Mouse (Mus musculus) MEL (cell line): ENCODE results near the gene Isx.

Experiments
- CTCF ChIP-seq, 3 experiments: IDR thresholded peaks in 2 of 3; conservative IDR thresholded peaks in 1 of 3; 2 replicates each; pipeline ENCODE4 v1.5.1; 2011 to 2012; ENCODE audit warnings: low read length in 3 of 3, low read depth in 2 of 3, mild to moderate bottlenecking in 2 of 3, improper control_type of control experiment in 1 of 3, inconsistent platforms in 1 of 3, mixed read lengths in 1 of 3, moderate library complexity in 1 of 3; ENCODE audit not compliant: control insufficient read depth in 1 of 3, insufficient read depth in 1 of 3, poor library complexity in 1 of 3, severe bottlenecking in 1 of 3
- EP300 ChIP-seq, 2 experiments: IDR thresholded peaks; 2 replicates each; pipeline ENCODE4 v1.6.1; 2011; ENCODE audit warnings: improper control_type of control experiment in 2 of 2, low read length in 2 of 2, low read depth in 1 of 2, mild to moderate bottlenecking in 1 of 2
- ETS1 ChIP-seq: IDR thresholded peaks from 2 replicates; pipeline ENCODE4 v1.6.1; 2012; ENCODE audit warnings: low read depth, mild to moderate bottlenecking, inconsistent platforms, low read length, improper control_type of control experiment, moderate library complexity
- GABPA ChIP-seq: IDR thresholded peaks from 2 replicates; pipeline ENCODE4 v1.6.1; 2012; ENCODE audit warnings: low read depth, mild to moderate bottlenecking, inconsistent platforms, low read length, improper control_type of control experiment, moderate library complexity
- KAT2A ChIP-seq: conservative IDR thresholded peaks from 2 replicates; pipeline ENCODE4 v1.6.1; 2012; ENCODE audit warnings: low read depth, low read length, improper control_type of control experiment, inconsistent platforms
- MEF2A ChIP-seq: IDR thresholded peaks from 2 replicates; pipeline ENCODE4 v1.6.1; 2014; ENCODE audit warnings: low read depth, mild to moderate bottlenecking, inconsistent platforms, low read length, improper control_type of control experiment; ENCODE audit not compliant: poor library complexity, insufficient replicate concordance, severe bottlenecking; ENCODE audit errors: extremely low read depth
- MXI1 ChIP-seq: IDR thresholded peaks from 2 replicates; pipeline ENCODE4 v1.6.1; 2011; ENCODE audit warnings: mild to moderate bottlenecking, low read depth, low read length, improper control_type of control experiment
- POLR2A ChIP-seq, 2 experiments: IDR thresholded peaks; 2 replicates each; pipeline ENCODE4 v1.6.1; 2011 to 2012; ENCODE audit warnings: low read length in 2 of 2, mild to moderate bottlenecking in 2 of 2, control low read depth in 1 of 2, improper control_type of control experiment in 1 of 2, low read depth in 1 of 2, moderate library complexity in 1 of 2; ENCODE audit not compliant: control insufficient read depth in 1 of 2, insufficient read depth in 1 of 2, poor library complexity in 1 of 2
- POLR2AphosphoS2 ChIP-seq: IDR thresholded peaks from 2 replicates; pipeline ENCODE4 v1.6.1; 2011; ENCODE audit warnings: low read length, improper control_type of control experiment
- RAD21 ChIP-seq: IDR thresholded peaks from 2 replicates; pipeline ENCODE4 v1.6.1; 2011; ENCODE audit warnings: mild to moderate bottlenecking, low read depth, low read length, improper control_type of control experiment
- RCOR1 ChIP-seq: IDR thresholded peaks from 2 replicates; pipeline ENCODE4 v1.6.1; 2012; ENCODE audit warnings: low read depth, mild to moderate bottlenecking, inconsistent platforms, low read length, improper control_type of control experiment
- TBP ChIP-seq: IDR thresholded peaks from 2 replicates; pipeline ENCODE4 v1.8.0; 2011; ENCODE audit warnings: low read depth, low read length, improper control_type of control experiment
- TCF12 ChIP-seq: IDR thresholded peaks from 2 replicates; pipeline ENCODE4 v1.6.1; 2014; ENCODE audit warnings: low read depth, mild to moderate bottlenecking, inconsistent platforms, low read length, improper control_type of control experiment, moderate library complexity
- ZNF384 ChIP-seq: IDR thresholded peaks from 2 replicates; pipeline ENCODE4 v1.6.1; 2012; ENCODE audit warnings: low read depth, mild to moderate bottlenecking, inconsistent platforms, low read length, improper control_type of control experiment

- no peak for TF ChIP-seq EP300 (IDR thresholded peaks at IDR 0.05; ENCODE audit: low read depth in 1 of 2, low read length in 2 of 2)
- TF ChIP-seq TBP = no peak
- TF ChIP-seq CTCF (IDR thresholded peaks at IDR 0.05 in 2 of 3, conservative IDR thresholded peaks at IDR 0.05 in 1 of 3; ENCODE audit: control insufficient read depth in 1 of 3, insufficient read depth in 1 of 3, low read depth in 2 of 3, low read length in 3 of 3, poor library complexity in 1 of 3, severe bottlenecking in 1 of 3) = no peak
- TF ChIP-seq POLR2A (IDR thresholded peaks at IDR 0.05; ENCODE audit: control insufficient read depth in 1 of 2, insufficient read depth in 1 of 2, low read depth in 1 of 2, low read length in 2 of 2, poor library complexity in 1 of 2) = no peak
- TF ChIP-seq ZNF384 = no peak
- TF ChIP-seq RCOR1 = no peak
- TF ChIP-seq KAT2A = no peak
- TF ChIP-seq RAD21 = no peak
- no peak for TF ChIP-seq POLR2AphosphoS2
- TF ChIP-seq TCF12 = no peak
- TF ChIP-seq MXI1 = no peak
- TF ChIP-seq ETS1 = no peak
- TF ChIP-seq GABPA = no peak
- TF ChIP-seq MEF2A = no peak
These were observed 30.3 kb downstream of the Isx start for GRCm38 (mm10) chr8:74903054-74903842.
